Comparison of ENCODE assay signal across 22 mouse cellular contexts in genomic region chr3:121320896-121321295, GRCm38 (mm10). TPM values are rescaled to one million over a fixed set of nuclear protein-coding genes. Genes with fewer than 3 reads are reported as not detected.
DNase-seq lines count a peak whose midpoint lies in the region; ATAC-seq and TF ChIP-seq lines count a peak whose summit lies in the region.
"Had no signal": no experiment of that assay in that cellular context is flagged by ENCODE, and none has a peak within 500 bp of the region (broad histone marks: within the 10 kb centered on the region; RNA-seq: fewer than 3 reads in every experiment).

No protein-coding gene starts in this region.

- H3K4me2 ChIP-seq in embryonic facial prominence, embryonic 15.5 days (replicated peaks): no peak overlapping the region
- no peak overlapping the region for H3K4me2 ChIP-seq in limb, embryonic 14.5 days (replicated peaks; ENCODE audit: low read depth, low read length, severe bottlenecking)
- H3K4me2 ChIP-seq: forebrain, embryonic 12.5 days; heart, embryonic 11.5 days; heart, embryonic 15.5 days had no signal

- TF ChIP-seq POLR2A in limb, embryonic 14.5 days (IDR thresholded peaks at IDR 0.05; ENCODE audit: borderline replicate concordance, extremely low read depth, insufficient read depth, insufficient read length): no peak

- no peaks in the 10 kb centered on the region for H3K4me1 ChIP-seq in heart, embryonic 10.5 days
- no peaks in the 10 kb centered on the region for H3K4me1 ChIP-seq in embryonic facial prominence, embryonic 15.5 days
- no peaks in the 10 kb centered on the region for H3K4me1 ChIP-seq in limb, embryonic 14.5 days (ENCODE audit: control insufficient read depth, insufficient read depth, low read length)
- H3K4me1 ChIP-seq: forebrain, embryonic 12.5 days; heart, embryonic 15.5 days; hindbrain, embryonic 10.5 days had no signal

- ATAC-seq in Patski: peak; percentile 35
- ATAC-seq in embryonic facial prominence, embryonic 15.5 days (ENCODE audit: insufficient number of reproducible peaks, low FRiP score, low TSS enrichment, low read depth): no peak
- no peak for ATAC-seq in limb, embryonic 14.5 days (ENCODE audit: low FRiP score, low read depth)
- ATAC-seq: forebrain, embryonic 16.5 days; hindbrain, embryonic 16.5 days; inflammation-experienced regulatory T-cells, adult 6 months; intestine, postnatal 0 days had no signal

- no peak for TF ChIP-seq CTCF in Patski (IDR thresholded peaks at IDR 0.05)

- no peak overlapping the region for H3K9ac ChIP-seq in embryonic facial prominence, embryonic 15.5 days
- H3K9ac ChIP-seq in limb, embryonic 14.5 days (ENCODE audit: low read depth, low read length, severe bottlenecking): no peak overlapping the region
- H3K9ac ChIP-seq: forebrain, embryonic 12.5 days; heart, embryonic 15.5 days had no signal

- peaks cover 24% of the 10 kb centered on the region for H3K36me3 ChIP-seq in heart, embryonic 10.5 days
- no peaks in the 10 kb centered on the region for H3K36me3 ChIP-seq in embryonic facial prominence, embryonic 15.5 days
- H3K36me3 ChIP-seq in limb, embryonic 14.5 days (ENCODE audit: control insufficient read depth, insufficient read depth, low read length): peaks cover 7% of the 10 kb centered on the region
- H3K36me3 ChIP-seq: forebrain, embryonic 12.5 days had no signal

- 85% methylated on average over 1 of the region's 1 CpGs for WGBS in heart, embryonic 10.5 days
- 75% methylated on average over 1 of the region's 1 CpGs for WGBS in embryonic facial prominence, embryonic 15.5 days
- WGBS in limb, embryonic 14.5 days: 82% methylated on average over 1 of the region's 1 CpGs

- intact Hi-C loops in heart, postnatal 10 days (cut with DNase I): no loop called here

- no peaks in the 10 kb centered on the region for H3K9me3 ChIP-seq in heart, embryonic 10.5 days
- peaks cover 3% of the 10 kb centered on the region; the same call in 1 of the 2 replicates for H3K9me3 ChIP-seq in embryonic facial prominence, embryonic 15.5 days (replicated peaks)
- H3K9me3 ChIP-seq in limb, embryonic 14.5 days (ENCODE audit: control insufficient read depth, low read length): peaks cover 3% of the 10 kb centered on the region; the same call in 1 of the 2 replicates
- H3K9me3 ChIP-seq: forebrain, embryonic 12.5 days; G1E; heart, embryonic 15.5 days had no signal

- no peak overlapping the region for H3K27ac ChIP-seq in heart, embryonic 10.5 days
- 0 out of 2 replicates have a peak overlapping the region, but pooled peaks have one; percentile 34 for H3K27ac ChIP-seq in embryonic facial prominence, embryonic 15.5 days (replicated peaks)
- 0 out of 2 replicates have a peak overlapping the region, but pooled peaks have one; percentile 19 for H3K27ac ChIP-seq in limb, embryonic 14.5 days (replicated peaks; ENCODE audit: low read depth, low read length)
- H3K27ac ChIP-seq: forebrain, embryonic 12.5 days; heart, embryonic 15.5 days; hindbrain, embryonic 10.5 days had no signal

- no peak overlapping the region for H3K4me3 ChIP-seq in heart, embryonic 10.5 days
- H3K4me3 ChIP-seq in embryonic facial prominence, embryonic 15.5 days (replicated peaks): no peak overlapping the region
- no peak overlapping the region for H3K4me3 ChIP-seq in limb, embryonic 14.5 days (replicated peaks; ENCODE audit: low read length)
- H3K4me3 ChIP-seq: forebrain, embryonic 12.5 days; heart, embryonic 15.5 days; hindbrain, embryonic 10.5 days had no signal

- in situ Hi-C loops in Patski (cut with MboI; ENCODE audit: low pct_unique_long_range_greater_than_20kb): no loop called here

- POLR2A ChIA-PET in Patski (lab: Charles Lee): interaction anchor here (0.6 to 1.1 kb wide), 4 partner anchors 9 to 113 kb away, joined by 3 to 4 read pairs (median 3); no protein-coding TSS in a partner anchor

- no peaks in the 10 kb centered on the region for H3K27me3 ChIP-seq in heart, embryonic 10.5 days (ENCODE audit: insufficient read depth, poor library complexity, severe bottlenecking)
- H3K27me3 ChIP-seq in Patski: no peaks in the 10 kb centered on the region
- no peaks in the 10 kb centered on the region for H3K27me3 ChIP-seq in embryonic facial prominence, embryonic 15.5 days
- no peaks in the 10 kb centered on the region for H3K27me3 ChIP-seq in limb, embryonic 14.5 days (ENCODE audit: control insufficient read depth, insufficient read depth, low read length)
- H3K27me3 ChIP-seq: forebrain, embryonic 12.5 days; heart, embryonic 15.5 days had no signal

- peak; percentile 35 for DNase-seq in heart, embryonic 10.5 days (ENCODE audit: low spot score)
- DNase-seq in heart, postnatal 10 days: no peak
- no peak for DNase-seq in Patski (ENCODE audit: low read depth, low spot score)
- DNase-seq in limb, embryonic 14.5 days (ENCODE audit: low spot score): no peak
- no peak for DNase-seq in gastrocnemius, adult 18-20 months (ENCODE audit: low spot score)
- DNase-seq in layer of hippocampus, adult 8-10 months (ENCODE audit: low spot score in 2 of 2): no peak
- DNase-seq: adrenal gland, adult 8-10 months; cerebellum, adult 11 months; cerebellum, adult 8-10 months; cerebellum, postnatal 14 days; gastrocnemius, postnatal 14 days; kidney, adult 8-10 months had no signal

- CTCF ChIA-PET in Patski (lab: Charles Lee): interaction anchor here (1.0 to 3.9 kb wide), 8 partner anchors 9 to 179 kb away, joined by 3 to 15 read pairs (median 3); no protein-coding TSS in a partner anchor

RNA-seq across cellular contexts. Expression of gene Alg14, which starts 29.3 kb away (rescaled TPM):
- polyA plus RNA-seq in heart, embryonic 10.5 days (2016; fragmentation: Nextera tagmentation; extraction: Ambion mirVana): 40.1 and 44.5 TPM in 2 replicates
- 10 to 100 TPM; 16.6 to 17.0 TPM for total RNA-seq in heart, postnatal 10 days (2021)
- polyA plus RNA-seq in Patski (2021): 53.5 TPM
- 40.0 and 42.9 TPM in 2 replicates for polyA plus RNA-seq in embryonic facial prominence, embryonic 15.5 days (2015; fragmentation: Nextera tagmentation; extraction: Ambion mirVana)
- 21.2 and 23.7 TPM in 2 replicates for polyA plus RNA-seq in limb, embryonic 14.5 days (2012; rRNA removed)
- polyA plus RNA-seq in limb, embryonic 14.5 days (2014; fragmentation: Nextera tagmentation; extraction: Ambion mirVana): 40.3 and 47.4 TPM in 2 replicates
- total RNA-seq in gastrocnemius, adult 18-20 months (2021): 1 to 10 TPM; 6.7 to 6.9 TPM
- total RNA-seq in layer of hippocampus, adult 8-10 months (2022): 10 to 100 TPM; 11.3 to 14.0 (median 12.9) TPM

RNA-seq across cellular contexts. Expression of gene Tmem56, which starts 38.0 kb away (rescaled TPM):
- polyA plus RNA-seq in heart, embryonic 10.5 days (2016; fragmentation: Nextera tagmentation; extraction: Ambion mirVana): 3.0 and 3.5 TPM in 2 replicates
- total RNA-seq in heart, postnatal 10 days (2021): 1 to 10 TPM; 1.0 to 1.4 TPM
- polyA plus RNA-seq in Patski (2021): 0.10 TPM
- polyA plus RNA-seq in embryonic facial prominence, embryonic 15.5 days (2015; fragmentation: Nextera tagmentation; extraction: Ambion mirVana): 1.2 and 1.3 TPM in 2 replicates
- polyA plus RNA-seq in limb, embryonic 14.5 days (2012; rRNA removed): 1.4 and 1.7 TPM in 2 replicates
- 1.6 and 1.8 TPM in 2 replicates for polyA plus RNA-seq in limb, embryonic 14.5 days (2014; fragmentation: Nextera tagmentation; extraction: Ambion mirVana)
- 10 to 100 TPM; 44.0 to 52.1 TPM for total RNA-seq in gastrocnemius, adult 18-20 months (2021)
- total RNA-seq in layer of hippocampus, adult 8-10 months (2022): 10 to 100 TPM; 27.8 to 41.1 (median 33.5) TPM
- polyA plus RNA-seq: inflammation-experienced regulatory T-cells, adult 6 months had no signal
